Mouse (Mus musculus): ENCODE data around the gene Cd163. TPM values are rescaled to one million over a fixed set of nuclear protein-coding genes. Genes with fewer than 3 reads are reported as not detected.

The Cd163 gene
- polyA plus RNA-seq, 1 experiment, result 2.3 TPM

- Histone ChIP-seq H3K36me3 (ENCODE audit: control insufficient read depth, insufficient read depth, low read length) (no peaks in the 10 kb centered on the region), H3K27me3 (ENCODE audit: control insufficient read depth, insufficient read depth, low read length) (no peaks in the 10 kb centered on the region), H3K27ac (ENCODE audit: insufficient read depth, low read length) (no peak overlapping the region), H3K4me1 (ENCODE audit: control insufficient read depth, insufficient read depth, insufficient read length) (no peaks in the 10 kb centered on the region), H3K4me3 (ENCODE audit: extremely low read depth, insufficient read depth, insufficient read length) (peak overlapping the region; percentile 57)
- no peak for DNase-seq (ENCODE audit: low read depth in 1 of 2, low spot score in 2 of 2)
- no peak for TF ChIP-seq CTCF (IDR thresholded peaks at IDR 0.05; ENCODE audit: extremely low read depth, insufficient read depth, insufficient read length, insufficient replicate concordance)
- 16% methylated on average over 16 of the region's 16 CpGs for WGBS
Measured at GRCm38 (mm10) chr6:124321481-124322475, 17.3 kb downstream of the Cd163 start.

GRCm38 (mm10) chr6:124328394-124328991, 24.0 kb downstream of the Cd163 start:
- no peaks in the 10 kb centered on the region for H3K27me3 ChIP-seq (ENCODE audit: control insufficient read depth, insufficient read depth, low read length)
- no peak overlapping the region for H3K27ac ChIP-seq (ENCODE audit: insufficient read depth, low read length)
- no peak for DNase-seq (ENCODE audit: low read depth in 1 of 2, low spot score in 2 of 2)
- H3K4me3 ChIP-seq (ENCODE audit: extremely low read depth, insufficient read depth, insufficient read length), result no peak overlapping the region
- H3K36me3 ChIP-seq (ENCODE audit: control insufficient read depth, insufficient read depth, low read length), result no peaks in the 10 kb centered on the region
- H3K4me1 ChIP-seq (ENCODE audit: control insufficient read depth, insufficient read depth, insufficient read length), result no peaks in the 10 kb centered on the region
- WGBS, result 85% methylated on average over 3 of the region's 3 CpGs
- no peak for TF ChIP-seq CTCF (IDR thresholded peaks at IDR 0.05; ENCODE audit: extremely low read depth, insufficient read depth, insufficient read length, insufficient replicate concordance)
- no peak for TF ChIP-seq POLR2A (IDR thresholded peaks at IDR 0.05; ENCODE audit: low read depth, low read length)

GRCm38 (mm10) chr6:124329622-124330021, 25.2 kb downstream of the Cd163 start:
- Histone ChIP-seq H3K4me1 (ENCODE audit: control insufficient read depth, insufficient read depth, insufficient read length) (no peaks in the 10 kb centered on the region), H3K27ac (ENCODE audit: insufficient read depth, low read length) (no peak overlapping the region), H3K27me3 (ENCODE audit: control insufficient read depth, insufficient read depth, low read length) (no peaks in the 10 kb centered on the region), H3K36me3 (ENCODE audit: control insufficient read depth, insufficient read depth, low read length) (no peaks in the 10 kb centered on the region), H3K4me3 (ENCODE audit: extremely low read depth, insufficient read depth, insufficient read length) (no peak overlapping the region)
- 93% methylated on average over 7 of the region's 7 CpGs for WGBS
- DNase-seq (ENCODE audit: low read depth in 1 of 2, low spot score in 2 of 2), result no peak
- TF ChIP-seq CTCF (IDR thresholded peaks at IDR 0.05; ENCODE audit: extremely low read depth, insufficient read depth, insufficient read length, insufficient replicate concordance) (peak; percentile 11; the same call in 1 of the 2 replicates), POLR2A (IDR thresholded peaks at IDR 0.05; ENCODE audit: low read depth, low read length) (no peak)

GRCm38 (mm10) chr6:124345096-124345495, 40.6 kb downstream of the Cd163 start:
- Histone ChIP-seq H3K27ac (ENCODE audit: insufficient read depth, low read length) (no peak overlapping the region), H3K36me3 (ENCODE audit: control insufficient read depth, insufficient read depth, low read length) (no peaks in the 10 kb centered on the region), H3K4me3 (ENCODE audit: extremely low read depth, insufficient read depth, insufficient read length) (no peak overlapping the region), H3K27me3 (ENCODE audit: control insufficient read depth, insufficient read depth, low read length) (no peaks in the 10 kb centered on the region), H3K4me1 (ENCODE audit: control insufficient read depth, insufficient read depth, insufficient read length) (no peaks in the 10 kb centered on the region)
- 87% methylated on average over 4 of the region's 4 CpGs for WGBS
- TF ChIP-seq POLR2A (IDR thresholded peaks at IDR 0.05; ENCODE audit: low read depth, low read length) (no peak), CTCF (IDR thresholded peaks at IDR 0.05; ENCODE audit: extremely low read depth, insufficient read depth, insufficient read length, insufficient replicate concordance) (no peak)
- no peak for DNase-seq (ENCODE audit: low read depth in 1 of 2, low spot score in 2 of 2)

- DNase-seq (ENCODE audit: low read depth in 1 of 2, low spot score in 2 of 2), result no peak
- TF ChIP-seq CTCF (IDR thresholded peaks at IDR 0.05; ENCODE audit: extremely low read depth, insufficient read depth, insufficient read length, insufficient replicate concordance), result no peak
- no peak for TF ChIP-seq POLR2A (IDR thresholded peaks at IDR 0.05; ENCODE audit: low read depth, low read length)
- WGBS, result 89% methylated on average over 6 of the region's 6 CpGs
- Histone ChIP-seq H3K27ac (ENCODE audit: insufficient read depth, low read length) (no peak overlapping the region), H3K4me3 (ENCODE audit: extremely low read depth, insufficient read depth, insufficient read length) (no peak overlapping the region), H3K4me1 (ENCODE audit: control insufficient read depth, insufficient read depth, insufficient read length) (no peaks in the 10 kb centered on the region), H3K27me3 (ENCODE audit: control insufficient read depth, insufficient read depth, low read length) (no peaks in the 10 kb centered on the region), H3K36me3 (ENCODE audit: control insufficient read depth, insufficient read depth, low read length) (no peaks in the 10 kb centered on the region)
Measured at GRCm38 (mm10) chr6:124346613-124347012, 42.2 kb downstream of the Cd163 start.

- WGBS, result 66% methylated on average over 2 of the region's 2 CpGs
- no peak for DNase-seq (ENCODE audit: low read depth in 1 of 2, low spot score in 2 of 2)
- TF ChIP-seq POLR2A (IDR thresholded peaks at IDR 0.05; ENCODE audit: low read depth, low read length) (no peak), CTCF (IDR thresholded peaks at IDR 0.05; ENCODE audit: extremely low read depth, insufficient read depth, insufficient read length, insufficient replicate concordance) (no peak)
- Histone ChIP-seq H3K4me1 (ENCODE audit: control insufficient read depth, insufficient read depth, insufficient read length) (no peaks in the 10 kb centered on the region), H3K4me3 (ENCODE audit: extremely low read depth, insufficient read depth, insufficient read length) (no peak overlapping the region), H3K27me3 (ENCODE audit: control insufficient read depth, insufficient read depth, low read length) (no peaks in the 10 kb centered on the region), H3K36me3 (ENCODE audit: control insufficient read depth, insufficient read depth, low read length) (no peaks in the 10 kb centered on the region), H3K27ac (ENCODE audit: insufficient read depth, low read length) (no peak overlapping the region)
Measured at GRCm38 (mm10) chr6:124353246-124353645, 48.8 kb downstream of the Cd163 start.

All from spleen, adult 2 months (tissue).